Mouse (Mus musculus) erythroblast, embryonic 14.5 days (primary cell): Measurements from ENCODE around the gene Cacnb2.

Experiments used
- GATA1 ChIP-seq: IDR thresholded peaks from 2 replicates; pipeline ENCODE4 v1.6.1; 2012; ENCODE audit warnings: low read length, inconsistent platforms, mixed read lengths
- TAL1 ChIP-seq: IDR thresholded peaks from 3 replicates; pipeline ENCODE4 v1.6.1; 2012; ENCODE audit warnings: low read length, inconsistent platforms, mixed read lengths

DNA sequence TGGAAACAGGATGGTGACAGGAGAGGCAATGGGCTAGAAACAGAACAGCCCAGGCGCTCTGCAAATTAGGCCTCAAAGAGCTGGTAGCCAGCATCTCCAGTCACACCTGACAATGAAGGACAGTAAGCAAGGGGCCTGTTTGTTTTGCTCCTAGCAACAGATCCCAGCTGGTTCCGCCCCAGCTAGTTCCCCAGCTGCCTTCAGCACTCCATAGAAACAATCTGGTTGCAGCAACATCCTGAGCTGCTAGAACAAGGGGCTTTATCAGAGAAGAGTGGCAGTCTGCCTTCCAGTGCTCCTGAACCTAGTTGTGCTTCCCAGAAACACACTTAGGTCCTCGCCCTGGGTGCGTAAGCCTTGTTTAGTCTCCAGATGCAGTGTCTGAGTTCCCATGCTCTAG lies 5.7 kb downstream of the Cacnb2 start:
- TF ChIP-seq GATA1: no peak
- TF ChIP-seq TAL1: no peak
